Mouse (Mus musculus): ENCODE measurements around the gene Teddm1b.

Teddm1b gene

DNA sequence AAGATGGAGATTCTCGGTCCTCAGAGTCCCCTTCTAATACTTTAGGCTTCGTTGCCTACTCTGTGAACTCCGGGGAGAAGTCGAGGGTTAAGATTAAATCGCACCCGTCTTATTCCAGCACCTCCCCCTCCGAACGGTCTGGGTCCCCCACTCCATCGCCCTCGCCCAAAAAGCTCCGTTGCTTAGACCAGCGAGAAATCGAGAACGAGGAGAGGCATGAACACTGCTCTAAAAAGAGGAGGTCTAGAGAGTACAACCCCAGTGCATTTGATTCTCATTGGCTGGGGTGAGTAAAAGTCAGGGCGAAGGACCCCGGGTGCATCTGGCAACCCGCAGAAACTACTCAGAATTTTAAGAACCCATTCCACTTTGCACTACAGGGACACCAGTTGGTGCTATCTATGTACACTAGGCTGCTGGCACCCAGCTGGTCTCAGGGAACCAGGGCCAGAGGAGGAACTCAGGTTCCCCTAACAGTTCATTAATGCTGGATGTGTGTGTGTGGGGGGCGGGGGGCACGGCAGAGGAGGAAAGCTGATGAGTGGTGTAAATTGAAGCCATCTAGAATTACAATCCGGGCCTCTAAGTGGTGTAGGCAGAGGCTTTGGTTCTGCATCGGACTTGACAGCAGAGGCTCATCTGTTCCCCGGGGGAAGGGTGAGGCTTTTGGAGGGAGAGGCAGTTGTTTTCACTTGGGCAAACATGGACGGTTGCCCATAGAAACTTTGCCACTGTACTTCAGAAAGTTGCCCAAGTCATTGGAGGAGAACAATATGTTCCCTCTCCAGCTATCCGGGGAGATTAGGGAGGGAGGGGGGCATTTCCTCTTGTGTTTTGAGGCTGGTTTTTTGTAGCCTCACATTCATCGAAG is 26.9 kb downstream of the Teddm1b start:
- peak; percentile 63 for DNase-seq (ENCODE audit: low read depth)

DNA sequence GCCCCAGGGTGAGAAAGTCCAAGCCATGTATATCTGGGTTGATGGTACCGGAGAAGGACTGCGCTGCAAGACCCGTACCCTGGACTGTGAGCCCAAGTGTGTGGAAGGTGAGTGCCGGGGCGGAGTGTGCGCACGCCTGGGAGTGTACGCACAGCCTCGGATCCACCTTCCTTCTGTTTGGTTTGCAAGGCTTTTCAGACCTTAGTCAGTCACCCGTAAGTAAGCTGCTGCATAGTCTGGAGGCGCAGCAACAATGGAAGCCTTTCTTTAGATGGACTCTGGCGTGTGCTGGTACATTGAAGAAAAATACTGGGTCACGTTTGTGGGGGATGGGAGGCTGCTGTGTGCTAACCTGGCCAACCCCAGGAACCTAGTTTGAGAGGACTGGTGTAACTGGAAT is 28.9 kb downstream of the Teddm1b start:
- no peak for DNase-seq (ENCODE audit: low read depth)

DNA sequence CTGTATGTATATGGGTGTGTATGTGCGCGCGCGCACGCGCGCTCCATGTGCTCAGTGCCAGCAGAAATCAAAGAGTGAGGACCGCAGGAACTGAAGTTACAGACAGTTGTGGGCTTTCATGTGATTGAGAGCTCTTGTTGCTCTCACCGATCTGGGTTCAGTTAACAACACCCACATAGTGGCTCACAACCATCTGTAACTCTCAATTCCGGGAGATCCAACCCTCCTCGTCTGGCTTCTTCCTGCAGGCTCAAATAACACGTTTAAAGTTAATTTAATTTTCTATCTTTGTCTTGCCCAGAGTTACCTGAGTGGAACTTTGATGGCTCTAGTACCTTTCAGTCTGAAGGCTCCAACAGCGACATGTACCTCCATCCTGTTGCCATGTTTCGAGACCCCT is 30.1 kb downstream of the Teddm1b start:
- DNase-seq (ENCODE audit: low read depth): no peak

DNA sequence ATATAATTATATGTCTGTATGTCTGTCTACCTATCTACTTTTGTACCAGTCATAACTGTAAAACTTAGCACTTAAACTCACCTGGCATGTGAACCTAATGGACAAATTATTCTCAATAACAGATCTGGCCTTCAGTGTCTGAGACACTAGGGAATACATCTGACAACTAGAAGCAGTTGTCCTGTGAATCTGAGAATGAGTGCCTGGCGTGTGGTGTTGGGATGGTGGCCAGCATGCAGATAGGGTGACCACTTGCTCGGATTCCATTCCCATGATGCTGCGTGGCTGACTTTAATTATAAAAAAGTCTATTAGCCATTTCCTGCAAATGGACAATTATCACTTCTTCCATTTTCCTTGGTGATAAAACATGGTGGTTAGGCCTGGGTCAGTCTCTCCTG is 31.7 kb downstream of the Teddm1b start:
- no peak for DNase-seq (ENCODE audit: low read depth)

DNA sequence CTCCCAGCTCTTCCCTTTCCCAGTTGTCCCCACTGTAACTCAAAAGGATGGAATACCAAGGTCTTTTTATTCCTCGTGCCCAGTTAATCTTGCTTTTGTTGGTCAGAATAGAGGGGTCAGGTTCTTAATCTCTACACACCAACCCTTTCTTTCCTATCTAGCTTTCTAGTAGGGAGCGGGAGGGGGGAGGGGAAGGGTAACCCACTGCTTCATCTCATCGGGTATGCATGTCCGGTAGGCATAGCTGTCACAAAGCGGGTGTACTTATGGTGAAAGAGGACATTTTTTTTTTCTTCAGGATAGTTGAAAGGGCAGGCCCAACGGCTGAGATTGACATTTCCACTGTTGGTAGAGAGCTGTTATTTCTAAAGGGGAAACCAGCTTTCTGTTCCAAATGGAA is 34.1 kb downstream of the Teddm1b start:
- DNase-seq (ENCODE audit: low read depth): no peak

DNA sequence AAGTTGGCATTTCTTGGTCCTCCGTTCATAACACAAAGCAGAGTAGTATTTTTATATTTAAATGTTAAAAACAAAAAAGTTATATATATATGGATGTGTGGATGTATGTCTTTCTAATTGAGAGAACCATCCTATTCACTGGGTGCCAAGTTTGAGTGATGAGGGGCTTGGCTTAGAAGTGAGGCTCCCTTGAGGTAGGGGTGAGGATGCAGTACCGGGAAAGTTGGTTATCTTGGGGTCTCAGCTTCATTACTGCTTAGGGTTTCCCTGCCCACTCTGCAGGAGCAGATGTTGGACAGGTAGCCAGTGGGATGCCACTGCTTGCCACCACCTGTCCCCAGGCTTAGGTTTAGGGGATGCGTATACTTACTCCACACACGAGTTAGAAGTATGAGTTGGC is 34.6 kb downstream of the Teddm1b start:
- DNase-seq (ENCODE audit: low read depth): no peak

DNA sequence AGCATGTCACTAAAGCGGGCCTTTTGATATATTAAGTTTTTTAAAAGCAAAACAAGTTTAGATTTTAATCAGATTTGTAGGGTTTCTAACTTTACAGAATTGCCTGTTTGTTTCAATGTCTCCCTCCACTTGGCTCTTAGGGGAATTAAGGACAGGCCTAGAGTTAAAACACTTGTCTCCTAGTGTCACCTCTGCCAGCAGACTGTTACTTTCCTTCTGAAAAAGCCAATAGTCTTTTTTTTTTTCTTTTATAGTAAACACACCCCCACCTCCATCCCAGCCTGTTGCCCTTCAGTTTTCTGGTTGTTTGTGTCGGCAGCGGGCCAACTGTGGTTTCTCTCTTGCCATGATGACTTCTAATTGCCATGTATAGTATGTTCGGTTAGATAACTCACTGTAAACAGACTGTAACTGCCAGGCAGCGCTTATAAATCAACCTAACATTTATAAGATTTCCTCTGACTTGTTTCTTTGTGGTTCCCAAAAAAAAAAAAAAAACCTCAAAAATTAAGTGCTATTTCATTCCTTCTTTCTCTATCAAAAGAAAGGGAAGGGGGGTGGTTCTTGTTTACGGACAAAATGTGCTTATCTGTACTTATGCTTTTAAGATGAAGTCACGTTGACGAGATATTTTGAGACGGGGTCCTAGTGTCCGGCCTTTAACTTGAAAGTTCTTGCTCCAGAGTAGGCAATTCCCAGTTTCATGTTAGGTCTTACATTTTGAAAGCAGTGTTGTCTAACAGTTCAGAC is 35.2 kb downstream of the Teddm1b start:
- peak; percentile 39 for DNase-seq (ENCODE audit: low read depth)

DNA sequence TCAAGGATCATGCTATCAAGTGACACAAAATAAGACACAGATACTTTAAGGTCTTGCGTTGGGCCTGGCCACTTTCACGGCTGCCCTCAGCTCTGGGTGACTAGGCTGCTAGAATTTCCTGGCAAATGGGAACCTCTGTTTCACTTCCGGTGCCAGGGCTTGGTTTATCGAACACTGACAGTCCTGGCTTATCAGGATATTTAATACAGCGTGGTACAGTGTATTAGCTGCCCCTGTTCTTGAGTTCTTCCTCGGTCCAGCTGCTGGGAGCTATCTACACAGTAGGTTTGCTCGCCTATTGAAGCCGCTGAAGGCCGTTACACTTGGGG is 35.8 kb downstream of the Teddm1b start:
- no peak for DNase-seq (ENCODE audit: low read depth)

DNA sequence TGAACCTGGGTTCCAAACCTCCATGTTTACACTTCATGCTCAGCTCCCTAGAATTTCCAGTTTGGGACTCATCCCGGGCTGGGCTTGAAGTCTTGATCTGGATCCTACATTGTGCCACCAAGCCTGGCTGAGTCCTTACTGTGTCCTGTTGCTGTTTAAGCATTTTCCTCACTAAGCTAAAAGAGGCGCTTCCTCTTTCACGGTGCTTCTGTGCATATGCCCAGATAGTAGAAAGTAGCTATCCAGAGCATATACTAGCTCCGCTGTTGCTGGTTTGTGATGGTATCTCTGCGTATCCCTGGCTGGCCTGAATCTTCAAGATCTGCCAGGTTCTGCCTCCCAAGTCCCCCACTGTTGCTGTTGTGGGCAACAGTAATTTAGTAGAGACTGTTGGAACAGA is 36.3 kb downstream of the Teddm1b start:
- DNase-seq (ENCODE audit: low read depth): no peak

DNA sequence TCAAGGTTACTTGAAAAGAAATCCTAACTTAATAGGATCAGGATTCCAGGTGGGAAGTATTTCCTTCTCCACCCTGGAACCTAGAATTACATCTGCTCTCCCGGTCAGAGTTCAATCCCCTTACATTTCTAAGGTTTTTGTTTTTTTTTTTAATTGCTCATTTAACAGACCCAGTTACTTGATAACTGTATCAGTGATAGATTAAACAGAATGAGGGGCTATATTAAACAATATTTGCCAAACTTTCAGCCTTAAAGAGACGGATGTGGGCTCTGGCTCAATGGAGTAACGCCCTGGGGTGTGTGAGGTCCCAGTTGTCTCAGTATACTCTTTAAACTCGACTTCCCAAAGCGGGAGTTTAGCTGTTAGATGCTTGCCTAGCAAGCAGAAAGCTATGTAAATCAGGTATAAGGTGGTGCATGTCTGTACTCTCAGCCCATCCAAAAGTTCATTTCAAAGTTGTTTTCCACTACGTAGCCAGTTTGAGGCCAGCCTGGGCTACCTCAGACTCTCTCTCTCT is 37.2 kb downstream of the Teddm1b start:
- DNase-seq (ENCODE audit: low read depth): no peak

DNA sequence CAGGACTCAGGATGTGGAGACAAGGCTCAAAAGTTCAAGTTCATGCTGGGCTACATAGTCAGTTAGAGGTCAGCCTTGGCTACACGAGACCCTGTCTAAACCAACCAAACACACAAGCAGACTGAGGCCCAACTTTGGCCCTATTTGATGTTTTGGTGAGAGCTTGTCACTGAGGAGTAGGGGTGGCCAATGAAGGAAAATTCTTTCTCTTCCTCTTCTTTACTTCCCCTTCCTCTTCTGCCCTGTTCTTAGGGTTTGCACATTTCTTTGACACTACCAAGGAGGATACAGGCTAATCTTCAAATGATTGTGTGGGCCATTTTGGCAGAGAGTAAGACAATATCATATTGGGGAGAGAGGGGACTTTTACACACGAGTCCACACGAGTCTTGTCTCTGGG is 39.7 kb downstream of the Teddm1b start:
- no peak for DNase-seq (ENCODE audit: low read depth)

DNA sequence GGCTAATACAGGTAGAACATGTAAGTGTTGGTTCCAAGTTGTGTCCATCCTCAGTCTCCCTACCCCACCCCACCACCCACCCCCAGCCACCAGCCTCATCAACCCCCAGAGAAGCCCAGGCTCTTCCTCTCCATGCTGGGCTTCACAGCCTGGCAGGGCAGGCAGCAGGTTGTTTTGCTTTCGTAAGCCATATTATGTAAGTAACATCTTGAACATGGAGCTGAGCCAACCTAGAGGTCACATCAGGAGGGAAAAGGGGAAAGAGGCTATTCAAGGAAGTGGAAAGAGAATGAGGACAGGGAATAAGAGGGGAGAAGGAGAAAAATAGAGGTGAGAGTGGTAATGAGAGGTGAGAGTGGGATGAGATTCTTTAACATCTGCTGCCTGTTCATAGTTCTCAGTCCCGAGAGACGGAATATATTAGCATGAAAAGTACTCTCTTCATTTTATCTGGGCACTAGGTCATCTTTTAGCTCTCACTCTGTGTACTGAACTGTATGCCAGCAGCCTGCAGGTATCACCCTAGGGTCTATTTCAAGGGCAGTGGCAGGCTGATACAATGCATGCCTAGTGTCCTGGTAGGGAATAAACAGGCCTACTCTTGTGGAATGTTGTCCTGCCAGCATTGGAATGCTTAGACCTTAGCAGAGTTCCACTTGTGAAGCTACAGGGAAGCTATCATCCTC is 44.5 kb downstream of the Teddm1b start:
- no peak for DNase-seq (ENCODE audit: low read depth)

DNA sequence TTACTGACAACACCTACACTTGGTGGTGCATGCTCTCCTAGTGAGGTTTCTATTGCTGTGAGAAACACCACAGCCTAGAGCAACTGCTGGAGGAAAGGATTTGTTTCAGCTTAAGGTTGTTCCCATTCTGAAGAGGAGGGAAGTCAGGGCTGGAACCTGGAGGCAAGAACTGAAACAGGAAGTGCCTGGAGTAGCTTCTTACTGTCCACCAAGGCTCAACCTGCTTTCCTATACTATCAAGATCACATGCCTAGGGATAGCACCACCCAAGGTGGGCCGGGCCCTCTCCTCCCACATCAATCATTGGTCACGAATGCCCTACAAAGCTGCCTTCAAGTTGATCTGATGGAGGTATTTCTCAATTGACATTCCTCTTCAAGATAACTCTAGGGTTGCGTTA is 47.5 kb downstream of the Teddm1b start:
- no peak for DNase-seq (ENCODE audit: low read depth)

DNA sequence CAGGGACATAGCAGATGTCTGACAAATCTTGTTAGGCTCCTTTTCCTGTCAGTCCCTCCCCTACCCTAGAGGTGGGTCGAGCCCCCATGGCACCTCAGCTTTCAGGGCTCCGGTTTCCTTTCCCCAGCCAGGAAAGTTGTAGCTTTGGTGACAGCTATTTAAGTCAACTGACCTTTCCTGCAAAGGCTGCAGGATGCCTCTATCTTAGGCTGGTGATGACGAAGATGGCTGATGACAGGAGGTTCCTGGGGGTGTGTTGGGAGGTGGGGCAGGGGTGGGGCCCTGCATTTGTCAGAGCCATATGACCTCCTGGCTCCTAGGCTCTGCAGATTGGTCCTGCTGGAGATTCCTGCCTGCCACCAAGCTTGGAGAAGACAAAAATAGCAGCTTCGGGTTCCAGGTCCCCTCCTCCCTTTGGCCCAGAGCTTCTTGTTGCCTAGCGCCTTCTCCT is 48.5 kb downstream of the Teddm1b start:
- DNase-seq (ENCODE audit: low read depth): no peak

DNA sequence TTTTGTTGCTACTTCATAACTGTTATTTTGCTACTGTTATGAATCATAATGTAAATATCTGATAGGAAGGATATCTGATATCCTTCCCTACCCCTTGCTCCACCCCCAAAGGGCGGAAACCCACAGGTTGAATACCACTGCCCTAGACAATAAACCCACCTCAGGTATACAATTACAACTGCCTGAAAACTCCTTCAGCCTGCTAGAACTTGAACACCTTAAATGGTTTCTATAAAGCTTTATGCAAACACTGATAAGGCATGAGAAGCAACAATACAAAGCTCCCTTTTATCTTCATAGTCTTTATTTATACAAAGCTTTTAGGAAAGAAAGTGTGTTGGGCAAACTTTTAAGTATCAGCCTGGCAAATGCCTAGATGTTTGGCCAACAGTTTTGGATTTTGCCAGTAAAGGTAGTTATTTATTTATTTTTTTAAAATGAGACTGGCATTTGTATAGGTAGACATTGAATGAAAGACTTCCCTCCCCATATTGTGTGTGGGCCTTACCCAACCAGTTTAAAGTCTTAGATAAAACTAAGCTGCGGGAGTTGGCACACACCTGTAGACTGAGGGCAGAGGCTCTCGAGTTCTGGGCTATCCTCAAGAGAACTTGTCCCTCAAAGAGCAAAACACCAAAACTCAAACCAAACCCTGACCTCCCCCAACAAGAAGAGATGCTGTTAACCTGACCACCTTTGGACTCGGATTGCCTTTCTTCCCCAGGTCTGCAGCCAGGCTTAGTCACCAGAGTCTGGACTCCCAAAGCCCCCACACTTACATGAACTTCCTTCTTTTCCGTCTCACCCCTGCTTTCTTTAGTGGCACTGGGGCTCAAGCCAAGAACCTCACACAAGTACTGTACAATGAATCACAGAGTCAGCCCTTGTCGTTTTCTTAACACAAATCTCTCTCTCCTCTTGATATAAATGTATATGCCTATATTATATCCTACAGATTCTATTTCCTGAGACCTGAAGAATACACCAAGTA is 50.5 kb downstream of the Teddm1b start:
- DNase-seq (ENCODE audit: low read depth): no peak

Measured in NIH3T3 (cell line).